Mouse (Mus musculus): ENCODE data around the gene Fstl4.

Fstl4 gene

GRCm38 (mm10) chr11:53229011-53229410 is 464.6 kb downstream of the Fstl4 start:
- in situ Hi-C loops (cut with MboI; ENCODE audit: low pct_unique_long_range_greater_than_20kb in 1 of 2, low sequenced_read_pairs in 2 of 2, unreplicated experiment in 1 of 2) = no loop called here

- in situ Hi-C loops (cut with MboI; ENCODE audit: low pct_unique_long_range_greater_than_20kb in 1 of 2, low sequenced_read_pairs in 2 of 2, unreplicated experiment in 1 of 2) = no loop called here
Measured at GRCm38 (mm10) chr11:53231836-53232235, 467.4 kb downstream of the Fstl4 start.

GRCm38 (mm10) chr11:53233590-53233989 is 469.2 kb downstream of the Fstl4 start:
- in situ Hi-C loops (cut with MboI; ENCODE audit: low pct_unique_long_range_greater_than_20kb in 1 of 2, low sequenced_read_pairs in 2 of 2, unreplicated experiment in 1 of 2) = no loop called here

Data from mouse embryonic stem cell (cell line).